Mouse (Mus musculus): ENCODE data around the gene Noct.
"Not testable (repeated sequence)": the region's sequence is repeated elsewhere in the genome, so short reads cannot be mapped to it uniquely, and the experiment has no call there.

Gene Noct

DNA sequence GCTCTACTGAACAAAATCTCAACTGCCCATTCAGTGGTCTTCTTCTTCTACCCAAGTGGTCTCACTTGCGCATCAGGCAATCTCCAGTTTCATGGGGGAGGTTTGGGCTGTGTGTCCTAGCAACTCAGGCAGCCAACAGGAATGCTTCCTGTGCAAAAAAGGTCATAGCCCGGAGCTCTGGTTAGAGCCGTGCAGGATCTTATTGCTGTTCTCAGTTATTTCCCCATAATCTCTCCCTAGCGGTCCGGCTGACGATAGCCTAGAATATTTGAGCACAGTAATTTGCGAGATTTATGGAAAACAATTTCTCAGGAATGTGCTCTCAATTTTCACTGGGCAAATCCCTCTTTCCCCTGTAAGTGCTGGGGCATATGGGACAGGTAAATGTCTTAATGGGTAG lies 17.7 kb upstream of the Noct start:
- DNase-seq, result no peak

DNA sequence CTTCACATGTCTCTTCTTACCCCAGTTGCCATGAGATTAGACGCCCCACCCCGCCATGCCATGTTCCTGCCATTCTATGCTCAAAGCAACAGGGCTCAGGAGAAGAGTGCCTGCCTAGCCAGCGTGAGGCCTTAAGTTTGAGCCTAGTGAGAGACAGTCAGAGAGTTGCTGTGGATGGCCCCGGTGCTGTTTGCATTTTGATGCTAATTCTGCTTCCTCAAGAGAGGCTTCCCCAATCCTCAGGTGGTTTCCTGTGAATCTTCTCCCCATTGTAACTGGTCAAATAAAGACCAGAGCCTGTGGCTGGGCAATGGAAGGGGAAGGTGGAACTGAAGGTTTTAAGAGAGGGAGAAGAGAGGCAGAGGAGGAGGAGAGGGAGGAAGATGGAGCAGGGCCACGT lies 15.6 kb upstream of the Noct start:
- no peak for DNase-seq

DNA sequence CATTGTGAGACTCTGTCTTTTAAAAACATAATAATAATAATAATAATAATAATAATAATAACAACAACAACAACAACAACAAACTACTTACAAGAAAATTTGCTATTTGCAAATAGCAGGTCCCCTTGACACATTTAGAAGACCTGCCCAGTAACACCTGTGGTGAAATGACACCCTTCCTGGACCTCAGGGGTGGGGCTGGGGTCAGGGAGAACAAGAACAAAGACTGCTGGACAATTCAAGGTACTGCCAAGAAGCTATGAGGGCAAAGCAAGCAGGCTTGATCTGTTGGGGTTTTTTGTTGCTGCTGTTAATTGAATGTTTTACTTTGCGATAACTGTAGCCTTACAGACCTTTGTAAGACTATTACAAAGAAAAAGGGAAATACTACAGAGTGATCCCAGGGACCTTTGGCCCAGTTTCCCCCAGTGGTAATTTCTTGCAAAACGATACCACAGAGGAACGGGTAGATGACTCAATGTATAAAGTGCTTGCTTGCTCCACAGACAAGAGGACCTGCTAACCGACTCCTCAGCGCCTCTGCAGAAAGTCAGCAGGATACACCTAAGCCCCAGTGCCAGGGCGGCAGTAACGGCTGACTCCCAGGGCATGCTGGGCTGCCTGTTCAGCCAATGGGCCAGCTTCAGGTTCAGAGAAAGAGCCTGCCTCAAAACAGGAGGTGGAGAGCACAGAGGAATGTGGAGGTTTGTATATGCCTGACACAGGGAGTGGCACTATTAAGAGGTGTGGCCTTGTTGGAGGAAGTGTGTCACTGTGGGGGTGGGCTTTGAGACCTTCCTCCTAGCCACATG lies 14.5 kb upstream of the Noct start:
- no peak for DNase-seq

DNA sequence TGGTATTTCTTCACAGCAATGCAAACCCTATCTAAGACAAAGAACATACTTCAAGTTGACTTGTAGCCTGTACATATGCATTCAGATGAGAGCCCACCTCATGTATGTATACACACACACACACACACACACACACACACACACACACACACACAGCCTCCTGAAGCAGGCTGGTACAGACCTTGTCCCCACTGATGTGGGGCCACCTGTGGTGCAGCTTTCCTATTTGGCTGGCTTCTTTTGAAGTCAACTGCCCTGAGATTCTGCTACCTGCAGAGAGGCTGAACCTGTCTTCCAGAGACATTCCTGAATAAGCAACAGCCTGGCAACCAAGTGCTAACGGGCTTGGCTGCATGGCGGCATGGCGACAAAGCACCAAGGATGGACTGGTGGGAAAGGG lies 13.8 kb upstream of the Noct start:
- no peak for DNase-seq

DNA sequence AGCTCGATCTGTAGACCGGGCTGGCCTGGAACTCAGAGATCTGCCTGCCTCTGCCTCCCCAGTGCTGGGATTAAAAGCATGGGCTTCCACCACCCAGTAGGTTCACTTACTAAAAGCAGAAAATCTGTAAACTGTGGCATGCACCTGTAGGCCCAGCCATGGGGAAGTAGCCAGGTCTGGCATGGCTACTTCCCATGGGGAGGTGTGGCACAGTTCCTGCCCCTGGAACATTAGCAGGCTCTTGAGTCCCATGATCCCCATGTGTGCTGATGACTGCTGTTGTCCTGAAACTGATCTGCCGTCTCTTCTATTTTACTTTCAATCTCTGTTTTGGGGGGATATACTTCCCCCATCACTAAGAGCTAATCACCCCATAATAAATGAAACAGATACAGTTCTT lies 11.1 kb upstream of the Noct start:
- no peak for DNase-seq

DNA sequence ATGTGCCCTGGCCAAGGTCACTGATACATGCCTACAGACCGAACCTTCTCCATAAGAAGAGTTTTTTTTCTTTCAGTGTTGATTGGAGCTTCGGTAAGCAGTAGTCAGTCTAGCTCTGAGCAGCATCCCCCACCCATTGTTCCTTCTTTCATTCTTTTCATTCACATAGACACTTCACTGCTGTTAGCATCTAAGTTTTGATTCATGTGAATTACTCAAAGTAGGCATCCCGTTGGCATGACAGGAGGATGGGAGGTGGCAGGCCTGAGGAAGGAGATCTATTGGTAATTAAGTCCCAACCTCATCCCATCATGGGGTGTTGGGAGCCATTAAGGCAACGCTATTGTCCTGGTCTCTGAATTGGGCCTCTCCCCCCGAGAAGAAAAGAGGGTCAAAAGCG lies 8.6 kb upstream of the Noct start:
- no peak for DNase-seq

DNA sequence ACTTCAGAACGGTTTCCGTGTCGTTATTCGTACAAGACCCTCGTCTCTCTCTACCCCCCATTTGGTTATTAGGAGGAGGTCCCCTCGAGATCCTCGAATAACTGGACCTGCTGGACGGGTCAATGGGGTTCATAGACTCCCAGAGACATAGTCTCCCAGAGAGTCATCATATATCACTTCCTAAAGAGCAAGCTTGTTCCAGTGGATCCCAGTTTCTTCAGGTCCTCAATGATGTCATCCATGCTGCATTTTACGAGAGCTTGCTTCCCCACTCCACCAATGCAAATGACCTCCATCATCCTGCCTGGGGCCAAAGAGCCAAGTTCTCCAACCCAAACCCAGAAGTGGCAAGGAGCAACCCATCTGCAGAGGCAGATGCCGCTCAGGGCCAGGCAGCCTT lies 7.9 kb upstream of the Noct start:
- not testable (repeated sequence) for DNase-seq

DNA sequence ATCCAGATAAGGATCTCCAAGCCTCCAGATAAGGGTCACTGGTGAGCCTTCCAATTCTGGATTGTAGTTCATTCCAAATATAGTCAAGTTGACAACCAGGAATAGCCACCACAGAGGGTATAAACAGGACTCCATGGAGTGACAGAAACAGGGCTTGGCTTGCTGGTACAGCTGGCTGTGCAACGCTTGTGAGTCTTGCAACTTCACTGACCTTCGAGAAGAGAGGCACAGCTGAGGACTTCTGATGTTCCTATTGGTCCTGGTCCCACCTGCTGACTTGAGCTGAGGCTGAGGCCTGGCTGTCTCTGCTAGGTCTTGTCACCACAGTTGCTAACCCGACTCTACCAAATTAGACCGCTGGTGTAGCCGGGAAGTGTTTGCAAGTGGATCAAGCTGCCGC lies 5.9 kb upstream of the Noct start:
- not testable (repeated sequence) for DNase-seq

DNA sequence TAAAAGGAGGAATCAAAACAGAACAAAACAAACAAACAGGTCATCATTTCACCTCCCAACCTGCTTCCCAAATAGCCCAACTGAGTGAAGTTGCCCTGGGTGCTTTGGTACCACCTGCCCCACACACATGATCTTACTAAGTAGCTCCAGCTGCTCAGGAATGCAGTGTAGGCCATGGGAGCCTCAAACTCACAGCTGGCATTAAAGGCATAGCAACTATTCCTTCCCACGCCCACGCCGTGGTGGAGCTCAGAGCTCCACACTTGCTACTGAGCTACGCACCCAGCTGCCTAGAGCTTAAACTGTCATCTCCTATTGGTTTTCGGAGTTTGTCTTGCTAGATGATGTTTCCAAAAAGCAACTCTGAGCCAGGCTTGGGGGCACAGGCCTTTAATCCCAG lies 5.0 kb upstream of the Noct start:
- no peak for DNase-seq

DNA sequence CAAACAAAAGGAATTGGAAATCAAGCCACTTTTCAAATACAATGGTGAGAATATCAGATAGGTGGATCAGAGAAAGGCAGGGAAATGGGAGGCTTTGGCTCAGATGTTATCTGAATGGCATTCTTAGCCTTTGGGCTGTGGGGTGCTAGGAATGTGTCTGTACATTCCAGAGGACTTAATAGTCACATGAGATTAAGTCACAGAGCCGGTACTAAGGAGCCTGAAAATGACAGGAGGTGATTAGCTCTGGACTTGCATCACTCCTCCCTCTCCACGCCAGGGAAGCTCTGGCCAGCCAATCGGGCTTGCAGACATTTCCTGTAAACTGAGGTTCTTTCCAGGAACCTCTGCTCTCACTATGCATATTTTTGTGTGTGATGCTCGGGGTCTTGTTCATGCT lies 3.4 kb upstream of the Noct start:
- no peak for DNase-seq

DNA sequence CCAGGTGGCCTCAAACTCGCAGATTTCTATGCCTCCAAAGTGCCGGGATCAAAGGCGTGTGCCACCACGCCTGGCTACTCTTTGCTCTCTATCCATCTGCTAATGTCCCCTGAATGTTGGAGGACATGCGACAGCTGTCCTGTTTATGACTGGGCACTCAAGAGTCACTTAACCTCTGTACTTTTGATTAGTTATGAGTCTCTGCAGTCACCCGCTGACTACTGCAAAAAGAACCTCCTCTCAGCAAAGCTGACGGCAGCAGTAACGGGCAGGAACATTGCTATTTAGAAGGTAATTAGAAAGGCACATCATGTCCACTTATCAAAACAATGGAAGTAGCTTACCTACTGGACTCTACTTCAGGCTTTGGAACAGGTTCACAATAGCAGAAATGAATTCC lies 2.4 kb upstream of the Noct start:
- no peak for DNase-seq

DNA sequence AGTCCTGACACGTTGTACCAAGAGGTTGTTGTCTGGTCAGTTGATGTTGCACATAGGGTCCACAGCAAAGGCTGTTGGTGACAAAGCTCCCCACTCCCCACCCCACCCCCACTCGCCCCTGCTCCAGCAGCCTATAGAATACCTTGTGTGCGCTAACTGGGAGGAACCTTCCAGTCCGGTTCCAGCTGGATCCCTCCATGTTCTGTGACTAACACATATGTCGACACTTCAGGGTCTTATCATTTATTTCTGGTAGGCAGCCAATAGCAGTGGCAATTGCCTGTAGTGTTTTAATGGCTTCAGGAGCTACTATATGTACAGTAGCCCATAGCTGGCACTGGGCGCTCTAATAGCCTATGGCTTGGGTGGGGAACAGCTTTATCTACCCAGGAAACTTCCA lies 1.9 kb upstream of the Noct start:
- no peak for DNase-seq

DNA sequence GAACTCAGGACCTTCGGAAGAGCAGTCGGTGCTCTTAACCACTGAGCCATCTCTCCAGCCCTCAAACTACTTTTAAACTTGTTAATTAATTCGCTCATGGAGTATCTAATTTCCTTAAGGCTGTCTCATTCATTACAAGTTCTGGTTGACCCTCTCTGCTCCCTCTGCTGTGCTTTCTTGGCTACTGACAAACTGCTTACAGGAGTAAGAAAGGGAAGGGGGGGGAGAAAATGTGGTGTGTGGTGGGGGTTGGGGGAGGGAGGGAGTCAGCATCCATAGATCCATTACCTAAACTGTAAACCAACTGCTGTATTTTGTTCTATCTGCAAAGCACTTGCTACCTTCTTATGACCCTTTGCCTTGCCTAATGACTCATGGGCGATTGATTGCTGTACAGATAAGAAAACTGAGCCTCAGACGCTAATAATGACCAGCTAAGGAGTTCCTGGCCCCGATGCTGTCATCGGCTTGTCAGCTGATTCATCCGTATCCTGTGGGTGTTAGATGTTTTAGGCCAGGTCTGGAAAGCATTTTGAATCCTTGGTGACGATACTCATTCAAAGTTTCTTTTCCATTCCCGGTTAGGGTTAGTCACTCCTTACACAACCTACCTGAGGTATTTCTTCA lies 1.3 kb upstream of the Noct start:
- DNase-seq, result no peak

DNA sequence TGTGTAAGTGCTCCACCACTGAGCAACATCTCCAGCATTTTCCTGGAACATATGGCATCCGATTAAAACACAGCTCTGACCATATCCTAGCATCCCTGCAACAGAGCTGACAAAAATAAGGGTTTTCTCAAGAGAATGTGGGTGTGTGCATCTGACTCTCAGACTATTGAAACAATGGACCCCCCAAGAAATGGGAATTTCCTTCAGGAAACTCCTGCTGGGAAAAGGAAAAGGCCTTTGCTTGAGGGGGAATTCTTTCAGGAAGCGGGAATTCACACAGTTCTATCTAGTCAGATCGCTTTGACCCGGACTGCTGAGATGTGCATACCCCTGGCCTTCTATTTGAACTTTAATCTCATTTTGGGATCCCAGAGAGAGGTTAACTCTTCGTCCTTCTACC lies 691 bp upstream of the Noct start:
- no peak for DNase-seq

DNA sequence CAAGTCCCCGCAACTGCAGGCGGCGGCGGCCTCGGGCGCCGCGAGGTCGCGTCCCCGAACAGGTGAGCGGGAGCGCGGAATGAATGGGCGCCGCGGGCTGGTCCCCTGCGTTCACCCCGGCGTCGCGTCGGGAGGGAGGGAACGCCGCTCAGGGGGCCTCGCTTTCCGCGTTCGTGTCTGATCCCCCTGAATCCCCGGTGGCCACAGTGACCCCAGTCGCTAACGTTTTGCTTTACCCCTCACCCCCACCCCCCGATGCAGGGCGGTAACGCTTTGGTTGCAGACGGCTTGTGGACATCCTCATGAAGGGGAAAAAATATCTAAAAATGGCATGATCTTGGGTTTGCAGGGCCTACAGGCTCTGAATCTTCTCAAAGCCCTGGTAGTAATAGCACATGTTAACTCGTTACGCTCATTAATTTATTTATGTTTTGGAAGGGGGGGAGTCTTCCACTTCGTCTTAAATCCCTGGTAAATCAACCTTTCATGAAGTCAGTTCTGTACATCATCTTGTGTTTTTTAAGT lies 1.0 kb downstream of the Noct start:
- DNase-seq, result no peak

DNA sequence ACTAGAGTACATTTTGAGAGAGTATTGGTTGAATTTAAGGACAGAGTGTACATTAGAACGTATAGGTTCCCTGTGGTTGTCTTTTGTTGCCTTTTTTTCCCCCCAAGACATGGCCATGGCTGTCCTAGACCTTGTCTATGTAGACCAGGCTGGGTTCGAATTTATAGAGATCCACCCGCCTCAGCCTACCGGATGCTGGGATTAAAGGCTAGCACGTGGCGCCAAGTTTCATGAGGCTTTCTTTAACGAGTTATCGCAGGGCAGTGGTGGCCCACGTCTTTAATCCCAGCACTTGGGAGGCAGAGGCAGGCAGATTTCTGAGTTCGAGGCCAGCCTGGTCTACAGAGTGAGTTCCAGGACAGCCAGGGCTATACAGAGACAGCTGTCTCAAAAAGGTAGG lies 1.7 kb downstream of the Noct start:
- no peak for DNase-seq

DNA sequence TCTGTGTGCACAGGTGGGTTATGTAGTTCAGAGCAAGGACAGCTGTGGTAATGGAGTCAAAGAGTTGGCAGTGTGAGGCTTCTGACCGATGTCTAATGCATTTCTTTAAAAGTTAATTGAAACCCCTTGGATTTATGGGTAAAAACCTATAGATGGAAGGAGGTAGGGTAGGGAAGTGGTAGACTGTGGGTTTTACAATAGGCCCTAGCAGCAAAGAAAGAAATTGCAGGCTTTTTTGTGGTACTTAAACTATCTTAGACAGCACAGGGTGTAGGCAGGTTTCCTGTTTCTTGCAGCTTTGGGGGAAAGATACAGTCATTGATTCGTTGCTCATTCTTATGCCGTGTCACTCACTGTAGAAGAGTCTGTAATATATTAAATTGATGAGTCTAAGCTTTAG lies 2.4 kb downstream of the Noct start:
- DNase-seq, result no peak

DNA sequence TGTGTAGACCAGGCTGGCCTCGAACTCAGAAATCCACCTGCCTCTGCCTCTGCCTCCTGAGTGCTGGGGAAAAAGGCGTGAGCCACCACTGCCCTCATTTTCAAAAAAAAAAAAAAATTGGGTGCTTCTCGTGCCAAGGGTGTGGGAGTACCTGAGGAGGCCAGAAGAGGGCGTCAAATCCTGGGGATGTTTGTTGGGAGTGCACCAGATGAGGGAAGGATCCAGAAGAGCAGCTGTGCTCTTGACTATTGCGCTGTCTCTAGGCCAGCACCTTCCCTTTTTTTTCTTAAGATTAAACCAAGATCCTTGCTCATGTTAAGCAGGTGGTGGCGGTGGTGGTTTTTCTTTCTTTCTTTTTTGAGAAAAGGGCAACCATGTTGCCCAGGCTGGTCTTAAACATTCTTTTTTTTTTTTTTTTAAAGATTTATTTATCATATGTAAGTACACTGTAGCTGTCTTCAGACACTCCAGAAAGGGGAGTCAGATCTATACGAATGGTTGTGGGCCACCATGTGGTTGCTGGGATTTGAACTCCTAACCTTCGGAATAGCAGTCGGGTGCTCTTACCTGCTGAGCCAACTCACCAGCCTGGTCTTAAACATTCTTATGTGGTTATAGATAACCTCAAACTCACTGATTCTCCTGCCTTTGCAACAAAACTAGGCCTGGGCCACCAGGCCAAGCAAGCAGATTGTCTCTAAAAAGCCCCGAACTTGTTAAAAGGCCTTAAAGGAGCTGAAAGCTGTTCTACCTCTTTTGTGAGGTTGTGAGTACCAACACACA lies 4.0 kb downstream of the Noct start:
- peak; percentile 63 to 64 for DNase-seq

DNA sequence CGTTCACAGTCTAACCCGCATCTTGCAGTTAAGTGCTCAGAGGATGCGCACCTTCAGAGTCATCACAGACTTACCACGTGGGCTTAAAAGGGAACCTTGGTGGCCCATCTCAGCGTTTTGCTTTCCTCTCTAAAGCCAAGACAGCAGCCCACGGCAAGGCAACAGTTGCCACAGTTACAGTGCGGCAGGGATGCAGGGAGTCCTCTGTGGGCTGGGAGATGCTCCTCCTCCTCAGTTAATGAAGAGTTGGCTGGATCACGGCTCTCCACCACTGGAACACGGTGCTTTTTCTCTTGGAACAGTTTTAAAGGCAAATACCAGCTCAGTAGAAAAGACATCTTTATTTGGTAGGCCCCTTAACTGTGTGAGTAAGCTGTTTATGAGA lies 4.6 kb downstream of the Noct start:
- no peak for DNase-seq

DNA sequence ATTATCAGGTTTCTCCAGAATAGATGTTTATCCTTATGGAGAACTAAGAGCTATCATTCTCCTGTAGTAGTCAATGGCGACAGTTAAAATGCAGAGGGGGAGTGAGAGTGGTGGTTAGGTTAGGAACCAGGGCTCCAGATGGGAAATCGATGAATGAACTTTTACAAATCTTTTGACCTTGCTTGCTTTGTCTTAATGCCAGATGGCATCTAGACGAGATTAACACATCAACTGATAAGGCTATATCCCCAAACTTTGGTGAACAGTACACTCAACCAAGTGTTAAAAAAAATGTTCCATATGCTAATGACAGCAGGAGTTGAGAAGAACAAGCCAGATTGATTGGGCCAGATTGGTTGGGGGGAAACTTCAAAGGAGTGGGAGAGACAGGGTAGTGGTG lies 5.0 kb downstream of the Noct start:
- DNase-seq, result no peak

DNA sequence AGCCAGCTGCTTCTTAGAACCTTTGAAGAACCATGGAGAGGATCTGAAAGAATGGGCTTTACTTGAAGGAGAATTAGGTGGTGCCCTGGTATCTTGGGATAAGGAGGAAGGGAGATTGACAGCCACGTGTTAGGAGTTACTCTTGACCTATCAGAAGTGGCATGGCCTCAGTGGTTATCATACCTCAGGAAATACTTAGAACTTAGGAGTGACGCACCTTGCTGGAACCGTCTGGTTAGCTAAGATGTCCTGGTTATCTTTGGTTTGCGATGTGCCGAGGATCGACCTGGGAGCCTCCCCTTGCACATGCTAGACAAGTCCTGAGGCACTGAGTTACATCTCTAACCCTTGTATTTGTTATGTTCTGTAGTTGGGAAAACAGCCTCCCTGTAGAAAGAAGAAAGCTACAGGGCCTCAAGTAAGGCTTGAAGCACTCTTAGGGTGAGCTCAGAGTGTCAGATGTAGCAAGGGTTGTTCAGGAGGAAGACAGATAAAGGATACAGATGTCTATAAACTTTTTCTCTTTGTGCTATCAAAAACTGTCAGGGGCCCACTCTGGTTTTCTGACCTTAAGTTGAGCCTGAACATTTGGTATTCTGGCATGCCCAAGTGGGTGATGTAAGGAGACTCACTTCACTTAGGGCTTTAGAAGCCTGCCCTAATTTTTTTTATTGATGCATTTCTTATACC lies 6.0 kb downstream of the Noct start:
- no peak for DNase-seq

DNA sequence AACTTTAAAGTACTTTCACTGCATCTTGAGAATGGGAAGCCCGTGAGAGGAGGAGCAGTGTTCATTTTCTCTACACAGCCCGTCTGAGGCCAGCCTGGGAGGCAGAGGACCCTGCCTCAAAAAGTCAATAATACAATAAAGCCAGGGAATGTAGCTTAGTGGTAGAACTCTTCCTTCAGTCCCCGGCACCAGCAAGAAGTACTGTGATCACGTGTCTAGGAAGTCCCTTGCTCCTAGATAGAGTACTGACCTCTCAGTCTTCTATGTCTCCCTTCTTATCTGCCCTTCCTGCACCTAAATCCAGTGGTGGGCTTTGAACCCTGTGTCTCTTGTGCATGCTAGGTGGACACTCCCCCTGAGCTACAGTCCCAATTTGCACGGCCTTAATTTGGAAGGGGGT lies 6.6 kb downstream of the Noct start:
- DNase-seq, result no peak

DNA sequence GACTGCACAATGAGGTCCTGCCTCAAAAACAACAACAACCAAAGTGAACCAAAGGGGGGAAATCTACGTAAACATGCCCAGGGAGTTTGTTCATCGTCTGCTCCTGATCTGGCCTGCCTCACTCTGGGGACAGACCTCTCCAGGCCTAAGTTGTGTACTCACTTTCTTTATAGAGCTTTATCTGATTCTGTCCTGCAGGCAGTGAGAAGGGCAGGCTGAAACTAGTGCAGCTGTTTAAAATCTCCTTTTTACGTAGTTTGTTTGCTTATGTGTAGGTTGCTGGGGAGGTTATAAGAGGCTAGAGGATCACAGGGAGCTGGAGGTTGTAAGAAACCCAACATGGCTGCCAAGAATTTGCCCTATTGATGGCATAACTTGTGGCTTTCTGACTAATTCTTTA lies 7.3 kb downstream of the Noct start:
- no peak for DNase-seq
